Mouse (Mus musculus): ENCODE results near the gene Polg. TPM values are rescaled to one million over a fixed set of nuclear protein-coding genes. Genes with fewer than 3 reads are reported as not detected.

Polg gene
- total RNA-seq, 2 experiments from 2014 or later, result 54.5 to 64.5 TPM

- DNase-seq, result no peak
- intact Hi-C loops (cut with DNase I), result no loop called here
Measured at GRCm38 (mm10) chr7:79503103-79503455, 36.9 kb upstream of the Polg start.

DNA sequence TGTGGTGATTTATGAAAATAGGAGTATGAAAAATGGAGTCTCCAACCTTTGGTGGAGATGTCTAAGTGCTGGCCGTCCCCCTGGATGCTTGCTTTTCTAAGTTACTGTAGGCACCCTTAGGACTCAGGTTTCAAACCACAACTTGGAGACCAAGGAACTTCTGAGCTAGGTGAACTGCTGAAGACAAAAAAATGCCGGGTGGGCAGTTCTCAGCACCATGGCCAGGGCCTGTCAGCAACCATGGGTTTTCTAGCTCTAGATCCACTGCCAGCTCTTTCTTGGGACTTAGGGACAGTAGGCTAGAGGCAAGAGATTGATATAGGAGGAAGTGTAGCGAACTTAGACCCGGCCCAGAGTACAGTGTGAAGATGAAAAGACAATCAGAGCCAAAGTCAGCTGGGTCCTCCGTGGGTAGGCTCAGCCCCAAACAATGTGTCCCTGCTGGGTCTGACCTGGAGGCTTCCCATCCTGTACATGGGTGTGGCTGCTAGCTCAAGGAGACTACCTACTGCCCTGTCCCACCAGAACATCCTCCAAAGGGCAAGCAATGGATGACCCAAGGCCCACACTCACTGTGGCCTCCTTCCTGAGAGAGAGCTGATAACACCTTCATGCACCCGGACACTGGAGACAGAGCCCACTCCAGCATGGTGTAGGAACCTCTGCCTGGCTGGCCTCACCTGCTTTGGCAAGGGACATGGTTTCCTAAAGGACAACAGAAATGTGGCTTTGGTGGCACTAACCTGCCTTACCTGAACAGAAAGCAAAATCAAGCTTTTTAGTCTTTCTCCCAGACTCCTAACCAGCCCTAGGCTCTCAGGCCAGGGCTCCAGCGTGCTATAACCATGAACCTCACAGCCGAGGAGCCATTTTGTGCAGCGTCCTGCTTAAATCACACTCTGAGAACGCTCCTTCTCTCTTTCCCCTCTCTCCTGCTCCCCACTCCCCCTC lies 36.3 kb upstream of the Polg start:
- intact Hi-C loops (cut with DNase I), result no loop called here
- DNase-seq, result no peak

- intact Hi-C loops (cut with DNase I), result no loop called here
- no peak for DNase-seq
Measured at GRCm38 (mm10) chr7:79501581-79502031, 35.4 kb upstream of the Polg start.

GRCm38 (mm10) chr7:79500681-79501306 lies 34.6 kb upstream of the Polg start:
- DNase-seq, result no peak
- intact Hi-C loops (cut with DNase I), result no loop called here

DNA sequence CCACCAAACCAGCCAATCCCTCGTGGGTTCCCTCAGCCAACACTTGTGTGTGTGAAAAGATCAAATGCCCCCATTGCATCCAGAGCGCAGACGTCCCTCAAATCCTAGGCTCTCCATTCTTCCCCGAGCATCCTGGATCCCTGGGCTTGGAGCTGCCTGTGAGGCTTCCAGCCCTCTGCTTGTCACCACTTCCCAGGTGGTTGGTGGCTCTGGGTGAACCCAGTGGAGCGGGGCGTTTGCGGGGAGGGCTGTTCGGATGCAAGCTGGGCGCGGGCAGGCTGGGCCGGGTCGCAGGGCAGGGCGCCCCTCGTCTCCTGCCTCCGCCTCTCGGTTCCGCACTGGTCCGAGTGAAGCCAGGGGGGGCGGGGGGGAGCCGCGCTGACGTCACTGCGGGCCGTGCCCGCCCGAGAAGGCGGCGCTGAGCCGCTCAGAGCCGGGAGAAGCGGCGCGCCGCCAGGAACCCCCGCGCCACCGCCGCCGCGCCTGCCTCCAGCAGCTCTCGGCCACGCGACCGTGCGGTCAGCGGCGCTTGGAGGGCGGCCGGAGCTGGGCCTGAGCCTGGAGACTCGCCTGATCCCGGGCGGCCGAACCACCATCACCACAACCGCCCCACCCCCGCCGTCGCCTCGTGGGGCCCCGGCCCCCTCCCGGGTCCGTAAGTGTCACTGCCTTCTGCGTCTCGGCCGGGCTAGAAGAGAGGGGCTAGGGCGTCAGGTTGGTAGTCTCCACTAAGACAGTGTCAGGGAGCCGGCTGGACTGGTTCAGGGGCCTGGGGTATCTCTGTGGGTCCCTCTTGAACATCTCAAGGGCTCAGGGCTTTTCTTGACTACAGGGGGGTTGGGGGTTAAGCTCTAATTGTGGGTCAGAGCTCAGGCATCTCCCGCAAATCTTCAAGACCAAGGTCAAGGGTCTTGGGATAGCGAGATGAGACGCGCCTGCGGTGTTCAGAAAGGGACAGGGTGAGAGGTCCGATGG lies 33.7 kb upstream of the Polg start:
- intact Hi-C loops (cut with DNase I), result loop anchor here (5.0 kb wide), 2 partner anchors 147 to 227 kb away; no protein-coding TSS in a partner anchor
- no peak for DNase-seq

DNA sequence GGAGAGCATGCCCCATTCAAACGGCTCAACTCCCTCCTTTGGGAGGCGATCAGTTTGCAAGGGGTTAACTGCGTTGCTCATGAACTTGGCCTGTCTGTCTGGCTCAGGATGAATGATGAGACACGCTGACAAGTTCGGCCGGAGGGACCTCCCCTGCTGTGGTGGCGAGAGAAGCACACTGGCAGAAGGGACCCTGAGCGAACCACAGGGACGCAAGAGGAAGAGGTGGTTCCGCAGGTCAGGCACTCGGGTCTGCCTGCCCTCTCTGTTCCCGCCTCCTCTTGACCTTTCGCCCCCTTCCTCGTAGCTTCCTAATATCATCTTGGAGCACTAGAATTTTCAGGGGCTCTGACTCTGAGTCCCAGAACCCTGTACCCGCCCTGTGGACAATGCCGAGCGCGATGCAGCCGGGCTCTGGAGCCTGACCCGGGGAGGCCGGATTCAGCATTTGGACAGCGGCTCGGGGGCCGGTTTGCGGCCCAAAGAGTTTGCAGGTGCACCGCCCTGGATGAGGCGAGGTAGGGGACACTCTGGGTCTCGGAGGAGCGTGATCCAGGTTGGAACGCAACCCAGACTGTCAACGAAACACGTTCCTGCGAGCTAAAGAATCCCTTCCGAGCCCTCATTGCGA lies 32.9 kb upstream of the Polg start:
- DNase-seq, result peak; percentile 55 to 64
- intact Hi-C loops (cut with DNase I), result loop anchor here (5.0 kb wide), 2 partner anchors 148 to 228 kb away; no protein-coding TSS in a partner anchor

DNA sequence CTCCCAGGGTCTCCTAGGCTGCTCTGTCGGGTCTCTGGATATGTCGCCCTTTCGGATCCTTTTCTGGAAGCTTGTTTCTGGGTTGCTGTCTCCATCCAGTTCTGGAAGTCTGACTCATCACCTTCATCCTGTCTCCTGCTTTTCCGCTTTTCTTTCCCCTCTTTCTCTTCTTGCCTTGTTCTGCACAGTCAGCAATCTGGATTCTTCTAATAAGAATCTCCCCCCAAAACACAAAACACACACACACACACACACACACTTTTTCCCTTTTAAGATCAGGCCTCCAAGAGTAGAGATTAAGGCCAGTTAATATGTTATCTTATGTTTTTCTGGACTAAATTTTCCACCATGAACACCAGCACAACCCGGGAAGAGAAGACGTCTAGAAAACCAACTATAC lies 32.2 kb upstream of the Polg start:
- no peak for DNase-seq
- intact Hi-C loops (cut with DNase I), result loop anchor here (5.0 kb wide), 2 partner anchors 149 to 229 kb away; no protein-coding TSS in a partner anchor

GRCm38 (mm10) chr7:79497701-79498115 lies 31.5 kb upstream of the Polg start:
- no peak for DNase-seq
- intact Hi-C loops (cut with DNase I), result loop anchor here (5.0 kb wide), 2 partner anchors 150 to 230 kb away; no protein-coding TSS in a partner anchor

DNA sequence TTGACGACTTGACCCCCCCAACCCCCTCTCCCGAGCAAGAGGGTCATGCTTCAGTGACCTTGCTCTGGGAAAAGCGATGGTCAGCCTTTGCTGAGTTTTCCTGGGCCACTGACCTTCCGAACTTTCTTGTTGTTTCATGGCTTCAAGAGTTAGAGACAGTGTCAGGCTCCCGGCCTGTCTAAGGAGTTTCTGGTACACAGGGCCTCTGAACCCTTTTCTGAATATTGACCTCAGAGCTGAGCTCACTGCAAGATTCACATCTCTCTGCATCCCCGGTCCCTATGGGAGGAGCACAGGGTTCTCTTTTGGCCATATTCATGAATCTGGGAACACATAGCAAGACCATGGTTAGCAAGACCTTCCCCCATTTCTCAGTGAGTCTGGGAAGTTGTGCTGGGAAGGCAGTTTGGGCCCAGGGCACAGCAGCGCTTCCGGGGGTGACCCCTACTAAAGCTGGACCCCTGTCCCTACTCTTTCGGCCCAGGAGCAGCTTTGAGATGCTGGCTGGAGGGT lies 30.7 kb upstream of the Polg start:
- intact Hi-C loops (cut with DNase I), result loop anchor here (1.0 to 5.0 kb wide), 4 partner anchors 38 to 230 kb away; no protein-coding TSS in a partner anchor
- no peak for DNase-seq

DNA sequence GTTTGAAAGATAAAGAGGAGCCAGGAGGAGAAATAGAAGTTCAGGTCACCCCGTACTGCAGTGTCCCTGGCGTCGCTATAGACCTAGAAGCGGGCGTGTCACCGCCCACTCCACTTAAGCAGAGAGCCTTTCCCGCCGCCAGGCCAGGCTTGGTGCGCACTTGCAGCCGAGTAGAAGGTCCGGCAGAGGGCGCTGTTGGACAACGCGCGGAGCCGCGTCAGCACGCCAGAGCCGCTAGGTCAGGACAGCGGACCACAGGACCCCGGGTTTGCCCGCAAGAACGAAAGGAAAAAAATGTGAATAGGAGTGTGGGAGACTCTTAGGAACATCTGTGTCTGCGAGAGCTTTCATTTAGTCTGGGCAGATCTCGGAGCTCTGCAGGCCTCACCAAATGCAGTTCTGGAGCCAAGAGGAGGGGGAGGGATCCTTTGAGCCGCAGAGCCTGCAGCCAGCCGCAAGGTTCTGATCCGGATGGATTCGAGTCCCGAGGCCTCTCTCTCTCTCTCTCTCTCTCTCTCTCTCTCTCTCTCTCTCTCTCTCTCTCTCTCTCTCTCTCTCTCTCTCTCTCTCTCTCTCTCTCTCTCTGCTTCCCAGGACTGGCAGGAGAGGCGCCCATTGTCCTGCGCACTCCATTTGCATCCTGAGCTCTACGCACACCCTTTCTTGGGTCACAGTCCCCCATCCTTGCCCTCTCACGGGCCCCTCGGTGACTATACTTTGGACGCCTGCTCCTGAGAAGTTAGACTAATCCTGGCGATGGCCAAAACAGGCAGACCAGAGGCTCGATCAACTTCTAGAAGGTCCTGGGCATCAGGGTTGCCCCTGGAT lies 30.0 kb upstream of the Polg start:
- intact Hi-C loops (cut with DNase I), result loop anchor here (1.0 to 5.0 kb wide), 5 partner anchors 39 to 231 kb away; no protein-coding TSS in a partner anchor

GRCm38 (mm10) chr7:79493915-79494314 lies 27.8 kb upstream of the Polg start:
- intact Hi-C loops (cut with DNase I), result loop anchor here (2.0 kb wide), 1 partner anchor 53 kb away; no protein-coding TSS in a partner anchor
- DNase-seq, result peak; percentile 38 to 69

More for the DNA sequence above, 30.0 kb upstream of the Polg start:
- DNase-seq, result peak; percentile 90 to 93

DNA sequence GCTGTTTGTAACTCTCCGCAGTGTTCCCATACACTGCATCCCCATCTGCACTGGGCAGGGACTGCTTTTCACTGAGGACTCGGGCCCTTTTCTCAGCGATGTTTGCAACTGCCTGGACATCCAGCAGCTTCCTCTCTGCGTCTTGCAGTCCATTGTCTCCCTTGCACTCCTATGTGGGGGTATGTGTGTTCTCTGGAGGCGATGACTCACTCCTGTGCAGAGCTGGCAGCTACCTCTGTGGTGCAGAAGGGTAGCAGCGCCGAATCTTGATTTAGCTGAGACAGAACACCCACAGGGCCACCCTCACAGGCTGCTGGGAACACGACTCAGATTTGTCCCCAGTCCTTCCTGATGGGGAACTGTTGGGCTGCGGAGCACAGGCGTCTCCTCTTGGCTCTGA lies 20.4 kb upstream of the Polg start:
- DNase-seq, result no peak
- intact Hi-C loops (cut with DNase I), result no loop called here

DNA sequence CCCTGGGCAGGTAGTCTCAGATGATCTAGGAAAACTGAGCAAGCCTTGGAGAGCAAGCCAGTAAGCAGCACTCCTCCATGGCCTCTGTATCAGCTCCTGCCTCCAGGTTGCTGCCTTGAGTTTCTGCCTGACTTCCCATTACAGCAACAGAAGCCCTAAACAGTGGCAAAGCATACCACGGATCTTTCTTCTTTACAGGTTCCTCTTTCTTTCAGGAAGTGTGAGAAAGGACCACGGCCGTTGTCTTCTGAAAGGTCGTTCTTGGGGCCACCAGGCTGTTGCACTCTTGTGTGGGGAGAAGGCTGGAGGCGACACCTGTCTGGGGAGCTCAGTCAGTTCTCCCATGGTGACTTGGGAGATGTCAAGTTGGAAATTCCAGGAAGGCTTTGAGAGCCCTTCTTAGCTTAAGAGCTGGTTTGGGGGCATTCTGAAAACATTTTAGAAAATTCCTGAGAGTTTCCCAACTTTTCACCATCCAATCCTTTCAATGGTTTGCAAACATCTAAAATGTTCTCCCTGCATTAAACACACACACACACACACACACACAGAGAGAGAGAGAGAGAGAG lies 8.8 kb upstream of the Polg start:
- no peak for DNase-seq
- intact Hi-C loops (cut with DNase I), result no loop called here

GRCm38 (mm10) chr7:79473496-79474194 lies 7.5 kb upstream of the Polg start:
- intact Hi-C loops (cut with DNase I), result no loop called here
- no peak for DNase-seq

DNA sequence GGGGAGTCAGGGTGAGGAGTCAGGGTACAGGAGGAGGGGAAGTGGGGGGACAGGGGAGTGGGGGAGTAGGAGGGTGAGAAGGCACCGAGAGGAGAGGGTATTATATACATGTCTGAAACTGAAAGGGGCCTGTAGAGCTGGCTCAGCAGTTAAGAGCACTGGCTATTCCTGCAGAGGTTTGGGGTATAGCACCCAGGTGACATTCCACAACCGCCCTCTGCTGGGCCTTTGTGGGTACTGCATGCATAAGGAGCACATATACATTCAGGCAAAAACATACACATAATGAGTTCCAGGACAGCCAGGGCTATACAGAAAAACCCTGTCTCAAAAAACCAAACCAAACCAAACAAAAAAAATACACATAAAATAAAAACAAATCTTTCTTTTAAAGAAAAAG lies 6.6 kb upstream of the Polg start:
- intact Hi-C loops (cut with DNase I), result no loop called here
- no peak for DNase-seq

GRCm38 (mm10) chr7:79471436-79471835 lies 5.3 kb upstream of the Polg start:
- DNase-seq, result no peak
- intact Hi-C loops (cut with DNase I), result no loop called here

DNA sequence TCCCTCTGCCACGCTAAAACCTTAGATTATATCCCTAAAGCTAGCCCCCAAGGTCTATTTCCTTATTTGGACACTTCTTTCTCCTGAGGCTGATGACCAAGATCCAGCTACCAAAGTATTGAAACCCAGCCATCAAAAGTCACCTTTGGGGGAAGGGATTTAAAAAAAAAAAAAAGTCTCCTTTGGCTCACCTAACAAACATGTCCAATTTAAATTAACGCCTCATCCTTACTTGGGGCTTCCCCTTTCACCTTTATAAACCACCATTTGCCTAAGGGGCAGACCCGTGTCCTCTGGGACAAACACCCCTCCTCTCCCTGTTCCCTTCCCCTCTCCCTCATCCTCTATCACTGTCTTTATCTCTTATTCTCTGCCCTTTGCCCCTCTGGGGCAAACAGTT lies 4.6 kb upstream of the Polg start:
- intact Hi-C loops (cut with DNase I), result no loop called here

GRCm38 (mm10) chr7:79469766-79470165 lies 3.6 kb upstream of the Polg start:
- intact Hi-C loops (cut with DNase I), result loop anchor here (5.0 kb wide), 3 partner anchors 77 to 322 kb away; partner anchors contain the start of genes Fanci and Mfge8
- no peak for DNase-seq

More for the DNA sequence above, 4.6 kb upstream of the Polg start:
- no peak for DNase-seq
